7 mouse cellular contexts compared by ENCODE assay signal in the genomic region with DNA sequence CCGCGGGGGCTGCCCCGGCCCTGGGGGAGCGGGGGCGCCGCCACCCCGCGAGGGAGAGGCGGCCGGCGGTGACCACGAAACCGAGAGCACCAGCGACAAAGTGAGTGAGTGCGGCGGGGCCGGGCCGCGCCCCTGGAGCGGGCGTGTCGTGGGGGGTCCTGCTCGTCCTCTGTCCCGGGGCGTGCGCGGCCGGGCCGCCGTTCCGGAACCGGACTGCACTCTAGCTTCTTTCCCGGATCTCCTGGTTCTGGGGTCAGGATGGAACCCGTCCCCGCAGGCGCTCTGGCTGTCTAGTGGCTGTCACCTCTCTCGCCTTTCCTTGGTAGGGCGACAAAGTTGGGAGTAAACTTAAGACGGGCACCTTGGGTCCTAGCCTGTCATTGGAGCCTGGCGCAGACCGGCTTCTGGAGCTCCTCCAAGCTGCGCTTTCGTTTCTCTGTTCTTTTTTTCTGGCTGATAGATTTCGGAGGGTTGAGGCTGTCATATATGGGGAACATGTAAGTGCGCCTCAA. TPM values are rescaled to one million over a fixed set of nuclear protein-coding genes. Genes with fewer than 3 reads are reported as not detected.
A peak's percentile ranks its signal among the peaks of the same experiment; 100 is the strongest.
DNase-seq lines count a peak whose midpoint lies in the region; ATAC-seq and TF ChIP-seq lines count a peak whose summit lies in the region.

No protein-coding gene starts in this region.

- no peak overlapping the region for H3K27ac ChIP-seq in ES-E14 (ENCODE audit: insufficient read depth, low read depth, low read length, poor library complexity, severe bottlenecking)
- H3K27ac ChIP-seq in forebrain, embryonic 10.5 days, result peak overlapping the region; percentile 68; the same call in 1 of the 2 replicates
- no peak overlapping the region for H3K27ac ChIP-seq in midbrain, embryonic 11.5 days (ENCODE audit: low read depth, low read length)

- peaks cover 87% of the 10 kb centered on the region for H3K27me3 ChIP-seq in forebrain, embryonic 10.5 days (ENCODE audit: poor library complexity, severe bottlenecking)
- peaks cover 54% of the 10 kb centered on the region for H3K27me3 ChIP-seq in midbrain, embryonic 11.5 days (ENCODE audit: control insufficient read depth, insufficient read depth, low read length)

- 1% methylated on average over 44 of the region's 45 CpGs for WGBS in forebrain, embryonic 10.5 days
- WGBS in midbrain, embryonic 11.5 days, result 1% methylated on average over 34 of the region's 45 CpGs

- no peak for DNase-seq in ES-E14 (ENCODE audit: low read depth, low spot score)
- DNase-seq in adrenal gland, adult 8-10 months, result peak; percentile 18
- DNase-seq in forebrain, embryonic 10.5 days (ENCODE audit: extremely low spot score, low spot score), result no peak
- peak; percentile 35 to 37 for DNase-seq in heart, postnatal 10 days
- DNase-seq in kidney, postnatal 36 days, result peak; percentile 31 to 64
- peak; percentile 93 for DNase-seq in midbrain, embryonic 11.5 days (ENCODE audit: low spot score, missing footprints)
- no peak for DNase-seq in MN1 (ENCODE audit: low spot score)

- intact Hi-C loops in heart, postnatal 10 days (cut with DNase I), result no loop called here

- H3K36me3 ChIP-seq in ES-E14 (ENCODE audit: control insufficient read depth, insufficient read depth, low read length, poor library complexity, severe bottlenecking), result no peaks in the 10 kb centered on the region
- H3K36me3 ChIP-seq in forebrain, embryonic 10.5 days (replicated peaks), result no peaks in the 10 kb centered on the region
- no peaks in the 10 kb centered on the region for H3K36me3 ChIP-seq in midbrain, embryonic 11.5 days (ENCODE audit: control insufficient read depth, insufficient read depth, low read length)

- in situ Hi-C loops in ES-E14 (cut with MboI; ENCODE audit: low sequenced_read_pairs in 2 of 2, unreplicated experiment in 2 of 2), result no loop called here

- peaks cover 6 to 14% of the 10 kb centered on the region in 2 experiments; a peak in 2 of 4 replicates for H3K4me1 ChIP-seq in ES-E14 (ENCODE audit: control insufficient read depth in 2 of 2, insufficient read depth in 2 of 2, low read length in 2 of 2, poor library complexity in 1 of 2)
- H3K4me1 ChIP-seq in forebrain, embryonic 10.5 days, result peaks cover 16% of the 10 kb centered on the region
- H3K4me1 ChIP-seq in midbrain, embryonic 11.5 days (ENCODE audit: control insufficient read depth, insufficient read depth, low read length), result 0 out of 2 replicates have a peak, but pooled peaks cover 3% of the 10 kb centered on the region

- no peak for ATAC-seq in midbrain, embryonic 11.5 days (ENCODE audit: low FRiP score)

- no peaks in the 10 kb centered on the region for H3K9me3 ChIP-seq in ES-E14 (ENCODE audit: control insufficient read depth, insufficient read depth, low read depth, low read length)
- no peaks in the 10 kb centered on the region for H3K9me3 ChIP-seq in forebrain, embryonic 10.5 days
- no peaks in the 10 kb centered on the region for H3K9me3 ChIP-seq in midbrain, embryonic 11.5 days (ENCODE audit: control insufficient read depth, low read length)

- H3K4me3 ChIP-seq in ES-E14 (ENCODE audit: insufficient read depth in 1 of 2, low read depth in 1 of 2, low read length in 2 of 2, poor library complexity in 1 of 2, severe bottlenecking in 1 of 2), result peak overlapping the region; percentile 77 to 92
- H3K4me3 ChIP-seq in forebrain, embryonic 10.5 days, result peak overlapping the region; percentile 77
- H3K4me3 ChIP-seq in midbrain, embryonic 11.5 days (ENCODE audit: low read depth, low read length), result peak overlapping the region; percentile 65

- H3K4me2 ChIP-seq in midbrain, embryonic 11.5 days, result peak overlapping the region; percentile 98

- H3K9ac ChIP-seq in ES-E14 (ENCODE audit: insufficient read depth, low read depth, low read length, poor library complexity, severe bottlenecking), result peak overlapping the region; percentile 74
- peak overlapping the region; percentile 62 for H3K9ac ChIP-seq in midbrain, embryonic 11.5 days (ENCODE audit: low read length)

TF ChIP-seq in ES-E14, 5 proteins besides CTCF, POLR2A, EP300 and RAD21:
- no peak for TF ChIP-seq CHD2 (IDR thresholded peaks at IDR 0.05; ENCODE audit: low read depth, low read length)
- TF ChIP-seq MAFK (IDR thresholded peaks at IDR 0.05; ENCODE audit: insufficient read depth, low read depth, low read length), result no peak
- no peak for TF ChIP-seq ZNF384 (IDR thresholded peaks at IDR 0.05; ENCODE audit: low read depth, low read length)
- no peak for TF ChIP-seq HCFC1 (IDR thresholded peaks at IDR 0.05; ENCODE audit: borderline replicate concordance, insufficient read depth, low read length)
- no peak for TF ChIP-seq ZC3H11A (IDR thresholded peaks at IDR 0.05; ENCODE audit: borderline replicate concordance, low read depth, low read length)

RNA-seq across cellular contexts. Expression of gene Cds1, which starts 0.5 kb away (rescaled TPM):
- 4.1 and 8.5 TPM in 2 replicates for total RNA-seq in ES-E14 (2012; rRNA removed)
- total RNA-seq in adrenal gland, adult 8-10 months (2022), result 1 to 10 TPM; 4.2 to 8.9 (median 5.6) TPM
- polyA plus RNA-seq in forebrain, embryonic 10.5 days (2016; fragmentation: Nextera tagmentation; extraction: Ambion mirVana), result 0.36 and 0.63 TPM in 2 replicates
- total RNA-seq in heart, postnatal 10 days (2021), result 1 to 10 TPM; 4.5 to 5.3 TPM
- polyA plus RNA-seq in midbrain, embryonic 11.5 days (2014; fragmentation: Nextera tagmentation; extraction: Ambion mirVana), result 0.76 and 1.0 TPM in 2 replicates

Comparison
In these comparisons a context has a peak if more than half of its experiments do, and no peak if none do; other contexts are left out.
1. DNase-seq: peak in adrenal gland, adult 8-10 months (single experiment), heart, postnatal 10 days (2 of 2), kidney, postnatal 36 days (2 of 2) and midbrain, embryonic 11.5 days (single experiment); none in ES-E14 (single experiment), forebrain, embryonic 10.5 days (single experiment) and MN1 (single experiment).
2. Peak in every context shown above with its lines, with median percentiles within 50 percentile points of each other: H3K4me3 ChIP-seq.